Mouse (Mus musculus) brain, embryonic 14.5 days (tissue): ENCODE measurements around the gene Oxld1. TPM values are rescaled to one million over a fixed set of nuclear protein-coding genes. Genes with fewer than 3 reads are reported as not detected.

ENCODE experiments used
- DNase-seq: peaks from one replicate; pipeline ENCODE4 v3.0.0-alpha.2; 2011; ENCODE audit warnings: low read depth
- CTCF ChIP-seq: fragments of 200-500 bp; IDR thresholded peaks from 2 replicates; pipeline ENCODE4 v1.5.1; 2012; ENCODE audit warnings: inconsistent platforms, mild to moderate bottlenecking, moderate library complexity, borderline replicate concordance; ENCODE audit not compliant: insufficient read depth, insufficient read length; ENCODE audit errors: extremely low read depth
- POLR2A ChIP-seq: fragments of 200-500 bp; IDR thresholded peaks from 2 replicates; pipeline ENCODE4 v1.6.1; 2012; ENCODE audit warnings: mild to moderate bottlenecking, inconsistent platforms, borderline replicate concordance; ENCODE audit not compliant: poor library complexity, insufficient read depth, insufficient read length, severe bottlenecking; ENCODE audit errors: extremely low read depth
- polyA plus RNA-seq: library from polyadenylated mRNA; depleted of rRNA; stranded (reverse); fragments of >200 nt; gene quantifications from 2 replicates; pipeline ENCODE4 v1.2.3, GENCODE M21; 2012

Gene Oxld1
- polyA plus RNA-seq, 1 experiment, result 7.1 TPM

DNA sequence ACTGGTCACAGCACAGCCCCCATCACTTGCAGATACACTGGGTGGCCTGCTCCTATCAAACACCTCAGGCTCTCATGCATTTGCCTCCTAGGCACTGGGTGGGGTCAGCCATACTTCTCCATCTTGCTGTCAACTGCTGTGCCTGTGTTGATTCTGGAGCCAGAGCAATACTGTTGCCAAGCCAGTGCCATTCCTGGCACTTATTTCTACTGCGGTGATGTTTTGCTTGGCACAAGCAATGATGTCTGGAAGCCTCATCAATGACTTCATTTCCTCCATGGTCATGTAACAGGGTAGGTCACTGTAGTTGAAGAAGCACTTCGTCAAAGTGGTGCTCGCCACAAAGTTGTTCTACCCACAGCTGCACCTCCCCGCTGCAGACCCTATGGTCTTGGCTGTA lies 7.7 kb upstream of the Oxld1 start:
- no peak for DNase-seq
- TF ChIP-seq POLR2A (no peak), CTCF (no peak)

DNA sequence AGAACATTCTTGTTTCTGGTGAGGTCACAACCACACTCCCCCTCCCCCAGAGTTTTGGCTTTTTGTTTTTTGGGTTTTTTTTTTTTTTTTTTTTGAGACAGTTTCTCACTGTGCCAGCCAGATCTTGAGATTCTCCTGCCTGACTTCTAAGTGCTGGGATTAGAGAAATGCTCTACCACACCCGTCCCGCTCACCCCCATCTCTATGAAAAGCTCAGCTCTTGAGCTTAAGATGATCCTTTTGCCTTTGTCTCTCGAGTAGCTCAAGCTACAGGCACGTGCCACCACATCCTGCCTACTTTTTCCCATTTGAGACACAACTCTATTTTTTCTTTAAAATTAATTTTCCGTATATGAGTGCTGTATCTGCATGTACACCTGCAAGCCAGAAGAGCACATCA lies 6.5 kb upstream of the Oxld1 start:
- TF ChIP-seq POLR2A (no peak), CTCF (no peak)
- DNase-seq, result no peak

DNA sequence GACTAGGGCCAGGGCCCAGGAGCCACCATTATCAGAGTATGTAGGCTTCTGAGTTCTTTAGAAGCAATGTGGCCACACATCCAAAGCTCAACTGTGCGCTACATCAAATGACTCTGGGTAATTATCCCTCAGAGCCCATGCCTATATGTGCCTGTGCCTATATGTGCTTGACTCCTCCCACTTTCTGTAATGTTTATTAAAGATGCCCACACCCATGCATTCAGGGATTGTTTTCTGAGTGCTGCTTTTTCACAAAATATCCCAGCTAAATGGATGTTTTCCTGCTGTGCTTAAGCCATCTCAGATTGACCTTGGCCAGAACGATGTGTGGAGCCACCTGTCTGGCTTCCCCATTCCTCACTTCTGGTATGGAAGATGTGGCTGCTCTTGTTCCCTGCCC lies 5.7 kb upstream of the Oxld1 start:
- DNase-seq, result no peak
- TF ChIP-seq CTCF, result no peak
- TF ChIP-seq POLR2A, result no peak

DNA sequence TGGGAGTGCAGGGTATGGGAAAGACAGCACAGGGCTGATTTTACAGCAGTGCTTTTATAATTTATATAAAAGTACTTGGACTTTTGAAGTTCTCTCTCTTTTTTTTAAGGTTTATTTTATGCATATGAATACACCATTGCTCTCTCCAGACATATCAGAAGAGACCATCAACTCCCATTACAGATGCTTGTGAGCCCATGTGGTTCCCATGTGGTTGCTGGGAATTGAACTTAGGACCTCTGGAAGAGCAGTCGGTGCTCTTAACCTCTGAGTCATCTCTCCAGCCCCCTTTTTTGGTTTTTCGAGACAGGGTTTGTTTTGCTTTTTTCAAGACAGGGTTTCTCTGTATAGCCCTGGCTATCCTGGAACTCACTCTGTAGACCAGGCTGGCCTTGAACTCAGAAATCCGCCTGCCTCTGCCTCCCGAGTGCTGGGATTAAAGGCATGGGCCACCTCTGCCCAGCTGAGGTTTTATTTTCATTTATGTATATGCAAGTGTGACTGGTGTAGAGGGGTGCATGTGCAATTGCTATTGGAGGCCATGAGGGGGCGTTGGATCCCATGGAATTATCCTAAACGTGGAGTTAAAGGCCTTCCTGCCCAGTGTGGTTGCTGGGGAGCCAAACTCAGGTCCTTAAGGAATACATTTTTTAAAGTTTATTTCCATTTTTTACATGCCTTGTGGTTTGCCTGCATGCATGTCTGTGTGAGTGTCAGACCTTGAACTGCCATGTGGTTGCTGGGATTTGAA lies 1.2 kb upstream of the Oxld1 start:
- DNase-seq, result no peak
- TF ChIP-seq CTCF (no peak), POLR2A (no peak)

DNA sequence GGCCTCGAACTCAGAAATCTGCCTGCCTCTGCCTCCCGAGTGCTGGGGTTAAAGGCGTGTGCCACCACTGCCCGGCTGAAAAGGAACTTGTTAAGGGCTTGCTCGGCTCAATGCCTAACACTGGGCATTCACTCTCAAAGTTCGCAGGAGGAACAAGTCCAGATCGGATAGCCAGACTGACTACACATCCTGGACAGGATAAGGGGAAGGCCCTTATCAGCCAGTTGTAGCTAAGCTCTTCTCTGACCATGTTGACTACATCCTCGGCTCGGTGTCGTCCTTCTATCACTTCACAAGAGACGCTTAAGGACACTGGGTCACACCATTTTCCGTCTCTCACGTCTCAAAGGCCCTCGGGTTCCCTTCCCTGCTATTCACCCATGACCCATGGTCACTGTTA lies 498 bp downstream of the Oxld1 start:
- no peak for TF ChIP-seq POLR2A
- no peak for TF ChIP-seq CTCF
- DNase-seq, result no peak

DNA sequence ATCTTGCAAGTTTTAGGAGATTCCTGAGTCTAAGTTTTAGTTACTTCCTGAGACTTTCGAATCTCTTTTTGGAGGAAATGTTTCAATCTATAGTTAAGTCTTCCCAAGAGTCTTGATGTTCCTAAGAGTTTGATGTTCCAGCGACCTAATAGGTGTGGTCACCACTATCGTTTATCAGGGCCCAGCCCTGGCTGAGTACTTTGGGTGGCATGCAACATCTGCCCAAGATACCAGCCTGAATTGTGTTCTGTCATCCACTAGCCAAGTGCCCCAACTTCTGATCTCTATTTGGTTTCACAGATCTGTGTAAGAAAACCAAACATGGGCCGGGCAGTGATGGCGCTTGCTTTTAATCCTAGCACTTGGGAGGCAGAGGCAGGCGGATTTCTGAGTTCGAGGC lies 2.5 kb downstream of the Oxld1 start:
- no peak for TF ChIP-seq CTCF
- no peak for TF ChIP-seq POLR2A
- no peak for DNase-seq

DNA sequence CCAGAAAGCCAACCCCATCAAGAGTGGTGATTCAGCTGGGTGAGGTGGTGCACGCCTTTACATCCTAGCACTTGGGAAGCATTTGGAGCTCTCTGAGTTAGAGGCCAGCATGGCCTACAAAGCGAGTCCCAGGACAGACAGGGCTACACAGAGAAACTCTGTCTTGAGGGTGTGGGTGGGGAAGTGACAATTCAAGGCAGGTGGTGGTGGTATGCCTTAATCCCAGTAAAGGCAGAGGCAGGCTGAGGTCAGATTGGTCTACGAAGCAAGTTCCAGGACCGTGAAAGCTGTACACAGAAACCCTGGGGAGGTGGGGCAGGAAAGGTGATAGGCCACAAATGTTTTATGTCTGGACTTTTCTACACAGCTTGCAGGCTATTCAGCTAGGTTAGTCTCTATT lies 2.9 kb downstream of the Oxld1 start:
- no peak for TF ChIP-seq CTCF
- TF ChIP-seq POLR2A, result no peak
- DNase-seq, result no peak

DNA sequence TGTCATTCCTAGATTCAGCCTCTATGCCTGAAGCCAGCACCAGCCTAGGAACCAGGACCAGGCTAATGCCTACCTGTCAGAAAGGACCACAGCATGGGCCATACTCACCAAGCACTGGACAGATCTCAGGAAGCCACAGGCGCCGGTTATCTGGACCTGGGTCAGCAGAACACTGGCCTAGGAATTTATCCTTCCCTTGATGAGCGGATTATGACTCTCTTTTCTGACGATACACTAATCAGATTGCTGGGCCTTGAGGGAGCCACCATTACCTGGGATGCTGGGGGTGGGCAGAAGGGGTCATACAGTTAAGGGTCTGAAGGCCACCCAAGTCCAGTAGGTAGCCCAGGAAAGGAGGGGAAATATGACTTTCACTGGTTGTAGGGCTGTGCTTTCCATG lies 4.6 kb downstream of the Oxld1 start, which contains the start of gene Pde6g:
TSS of gene Pde6g (minus strand) at position 195 of the 400 bp plus-strand sequence.
- TF ChIP-seq CTCF, result no peak
- no peak for TF ChIP-seq POLR2A
- no peak for DNase-seq

DNA sequence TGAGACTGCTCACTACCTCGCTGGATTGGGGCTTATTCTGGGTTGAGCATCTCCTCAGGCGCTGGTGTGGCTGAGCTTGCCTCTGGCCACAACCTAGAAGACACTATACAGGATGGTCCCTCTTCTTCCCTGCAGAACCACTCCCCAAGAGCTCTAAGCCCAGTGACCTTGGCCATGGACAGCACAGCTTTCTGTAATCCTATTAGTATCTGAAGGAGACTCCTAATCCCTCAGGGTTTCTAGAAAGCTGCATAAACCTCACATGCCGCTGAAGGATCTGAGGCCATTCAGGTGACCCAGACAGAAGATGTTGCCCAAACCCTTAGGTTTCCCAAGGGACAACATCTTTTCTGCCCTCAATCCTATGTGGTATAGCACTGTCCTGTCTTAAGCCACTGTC lies 5.6 kb downstream of the Oxld1 start:
- TF ChIP-seq CTCF (no peak), POLR2A (no peak)
- no peak for DNase-seq

DNA sequence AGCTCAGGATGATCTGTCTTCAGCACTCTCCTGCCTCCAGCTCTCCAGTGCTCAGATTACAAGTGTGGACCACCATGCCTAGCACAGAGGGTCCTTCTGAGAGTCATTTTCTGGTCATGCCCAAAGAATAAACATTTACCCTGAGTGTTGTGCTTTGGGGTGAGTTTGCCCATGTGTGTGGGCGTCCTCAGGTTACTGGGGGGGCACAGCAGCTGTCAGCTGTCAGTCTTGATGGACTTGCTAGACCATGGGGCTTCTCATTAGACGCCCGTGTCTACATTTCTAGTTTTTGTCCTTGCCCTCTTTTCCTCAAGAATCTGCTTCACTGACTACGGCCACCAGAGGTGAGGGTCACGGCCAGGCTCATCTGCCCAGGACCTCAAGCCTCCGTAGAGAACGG lies 10.7 kb downstream of the Oxld1 start:
- DNase-seq, result no peak

DNA sequence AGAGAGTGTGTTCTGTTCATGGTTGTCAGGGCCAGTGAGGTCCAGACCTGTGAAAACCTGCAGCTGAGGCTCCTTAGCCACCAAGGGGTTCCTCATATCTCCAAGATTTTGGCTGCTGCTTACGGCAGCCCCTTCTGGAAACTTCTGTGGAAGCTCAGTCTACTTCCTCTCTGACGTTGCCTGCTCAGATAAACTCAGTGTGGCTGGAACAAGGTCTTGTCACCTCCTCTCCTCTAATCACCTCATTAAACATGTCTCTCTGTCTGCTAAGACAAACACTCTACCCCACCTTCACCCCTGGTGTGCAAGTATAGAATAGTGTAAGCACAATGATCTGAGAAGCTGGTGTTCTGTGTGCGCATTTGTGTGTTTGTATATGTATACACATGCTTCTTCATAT lies 12.4 kb downstream of the Oxld1 start:
- DNase-seq, result no peak

More for the DNA sequence above, 10.7 kb downstream of the Oxld1 start:
- no peak for TF ChIP-seq CTCF
- TF ChIP-seq POLR2A, result no peak

DNA sequence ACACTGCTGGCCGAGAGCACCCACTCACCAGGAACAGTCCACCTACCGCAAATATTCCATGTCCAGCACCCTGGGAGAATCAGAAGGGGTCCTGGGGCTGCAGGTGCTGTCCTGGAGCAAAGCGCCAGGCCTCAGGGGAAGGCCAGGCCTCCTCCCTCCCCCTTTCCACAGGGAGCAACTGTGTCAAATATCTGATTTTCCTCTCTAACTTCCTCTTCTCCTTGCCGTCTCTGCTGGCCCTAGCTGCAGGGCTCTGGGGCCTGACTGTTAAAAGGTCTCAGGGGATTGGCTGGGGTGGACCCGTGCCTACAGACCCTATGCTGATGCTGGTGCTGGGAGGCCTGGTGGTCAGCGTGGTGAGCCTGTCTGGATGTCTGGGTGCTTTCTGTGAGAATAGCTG lies 13.8 kb downstream of the Oxld1 start:
- no peak for DNase-seq
- TF ChIP-seq CTCF, result no peak

More for the DNA sequence above, 12.4 kb downstream of the Oxld1 start:
- TF ChIP-seq POLR2A, result no peak
- no peak for TF ChIP-seq CTCF
